Comparison of ENCODE assay signal across 31 mouse cellular contexts in genomic region chr10:93542356-93542755, GRCm38 (mm10). TPM values are rescaled to one million over a fixed set of nuclear protein-coding genes. Genes with fewer than 3 reads are reported as not detected.
A peak's percentile ranks its signal among the peaks of the same experiment; 100 is the strongest.
DNase-seq lines count a peak whose midpoint lies in the region; ATAC-seq and TF ChIP-seq lines count a peak whose summit lies in the region.
"Had no signal": no experiment of that assay in that cellular context is flagged by ENCODE, and none has a peak within 500 bp of the region (broad histone marks: within the 10 kb centered on the region; RNA-seq: fewer than 3 reads in every experiment).

No protein-coding gene starts in this region.

- WGBS in midbrain, embryonic 14.5 days: 14% methylated on average over 4 of the region's 4 CpGs
- 13% methylated on average over 4 of the region's 4 CpGs for WGBS in midbrain, embryonic 13.5 days
- WGBS in forebrain, embryonic 12.5 days: 33% methylated on average over 4 of the region's 4 CpGs

- H3K27me3 ChIP-seq in midbrain, embryonic 14.5 days (ENCODE audit: control insufficient read depth, insufficient read depth, low read length): peaks cover 3% of the 10 kb centered on the region; the same call in 1 of the 2 replicates
- peaks cover 11% of the 10 kb centered on the region for H3K27me3 ChIP-seq in midbrain, embryonic 13.5 days
- H3K27me3 ChIP-seq in forebrain, embryonic 12.5 days: peaks cover 10% of the 10 kb centered on the region; the same call in 1 of the 2 replicates
- H3K27me3 ChIP-seq: lung, embryonic 15.5 days had no signal

- peak; percentile 9 for DNase-seq in midbrain, embryonic 14.5 days
- peak; percentile 17 for DNase-seq in thymus, postnatal 4 days
- no peak for DNase-seq in thymus, postnatal 10 days (ENCODE audit: low spot score in 2 of 2)
- no peak for DNase-seq in ES-E14 (ENCODE audit: low read depth, low spot score)
- peak; percentile 55 for DNase-seq in naive thymus-derived CD4-positive, alpha-beta T cell, adult 2 months (ENCODE audit: low read depth)
- DNase-seq: adrenal gland, postnatal 25 days; cerebellum, adult 18-20 months; cerebellum, postnatal 10 days; forebrain, postnatal 0 days; gastrocnemius, postnatal 10 days; heart, postnatal 4 days; kidney, adult 9 months; kidney, postnatal 10 days; liver; right cerebral cortex, postnatal 25 days; spleen, adult 18-20 months had no signal

- H3K4me2 ChIP-seq in midbrain, embryonic 14.5 days (ENCODE audit: low read length): no peak overlapping the region
- no peak overlapping the region for H3K4me2 ChIP-seq in midbrain, embryonic 13.5 days (replicated peaks)
- no peak overlapping the region for H3K4me2 ChIP-seq in forebrain, embryonic 12.5 days
- H3K4me2 ChIP-seq: embryonic facial prominence, embryonic 13.5 days; heart, embryonic 15.5 days; hindbrain, embryonic 13.5 days; lung, embryonic 15.5 days; midbrain, embryonic 11.5 days had no signal

- no peaks in the 10 kb centered on the region for H3K36me3 ChIP-seq in midbrain, embryonic 14.5 days (ENCODE audit: control insufficient read depth, insufficient read depth, low read length)
- no peaks in the 10 kb centered on the region for H3K36me3 ChIP-seq in midbrain, embryonic 13.5 days
- H3K36me3 ChIP-seq in ES-E14 (ENCODE audit: control insufficient read depth, insufficient read depth, low read length, poor library complexity, severe bottlenecking): no peaks in the 10 kb centered on the region
- H3K36me3 ChIP-seq in forebrain, embryonic 12.5 days (replicated peaks): no peaks in the 10 kb centered on the region
- H3K36me3 ChIP-seq: embryonic facial prominence, embryonic 13.5 days; heart, embryonic 15.5 days; hindbrain, embryonic 13.5 days; lung, embryonic 15.5 days had no signal

- no peak for ATAC-seq in midbrain, embryonic 14.5 days (ENCODE audit: low FRiP score, low TSS enrichment)
- ATAC-seq in midbrain, embryonic 13.5 days: no peak
- no peak for ATAC-seq in forebrain, embryonic 12.5 days (ENCODE audit: low FRiP score)
- no peak for ATAC-seq in megakaryocyte-erythroid progenitor cell, adult 5-6 weeks (replicated peaks; ENCODE audit: low FRiP score, low TSS enrichment, poor library complexity, severe bottlenecking)
- ATAC-seq: forebrain, postnatal 0 days; intestine, postnatal 0 days had no signal

- in situ Hi-C loops in ES-E14 (cut with MboI; ENCODE audit: low sequenced_read_pairs in 2 of 2, unreplicated experiment in 2 of 2): no loop called here

- no peaks in the 10 kb centered on the region for H3K9me3 ChIP-seq in midbrain, embryonic 14.5 days (ENCODE audit: control insufficient read depth, low read length)
- H3K9me3 ChIP-seq in midbrain, embryonic 13.5 days: no peaks in the 10 kb centered on the region
- no peaks in the 10 kb centered on the region for H3K9me3 ChIP-seq in ES-E14 (ENCODE audit: control insufficient read depth, insufficient read depth, low read depth, low read length)
- no peaks in the 10 kb centered on the region for H3K9me3 ChIP-seq in forebrain, embryonic 12.5 days
- H3K9me3 ChIP-seq: embryonic facial prominence, embryonic 13.5 days; heart, embryonic 15.5 days; hindbrain, embryonic 13.5 days; lung, embryonic 15.5 days had no signal

- H3K27ac ChIP-seq in midbrain, embryonic 14.5 days (replicated peaks; ENCODE audit: low read depth, low read length): no peak overlapping the region
- H3K27ac ChIP-seq in midbrain, embryonic 13.5 days: no peak overlapping the region
- H3K27ac ChIP-seq in ES-E14 (ENCODE audit: insufficient read depth, low read depth, low read length, poor library complexity, severe bottlenecking): no peak overlapping the region; the same call in 1 of the 2 replicates
- no peak overlapping the region for H3K27ac ChIP-seq in forebrain, embryonic 12.5 days
- H3K27ac ChIP-seq: embryonic facial prominence, embryonic 13.5 days; heart, embryonic 15.5 days; hindbrain, embryonic 13.5 days; lung, embryonic 15.5 days; stomach, postnatal 0 days had no signal

- no peak overlapping the region for H3K9ac ChIP-seq in midbrain, embryonic 14.5 days (replicated peaks; ENCODE audit: low read length)
- H3K9ac ChIP-seq in midbrain, embryonic 13.5 days (replicated peaks): no peak overlapping the region
- no peak overlapping the region for H3K9ac ChIP-seq in ES-E14 (ENCODE audit: insufficient read depth, low read depth, low read length, poor library complexity, severe bottlenecking)
- no peak overlapping the region for H3K9ac ChIP-seq in forebrain, embryonic 12.5 days
- H3K9ac ChIP-seq: embryonic facial prominence, embryonic 13.5 days; forebrain, postnatal 0 days; heart, embryonic 15.5 days; hindbrain, embryonic 13.5 days; lung, embryonic 15.5 days had no signal

- 0 out of 2 replicates have a peak, but pooled peaks cover 6% of the 10 kb centered on the region for H3K4me1 ChIP-seq in midbrain, embryonic 14.5 days (ENCODE audit: control insufficient read depth, insufficient read depth, low read length)
- peaks cover 20% of the 10 kb centered on the region for H3K4me1 ChIP-seq in midbrain, embryonic 13.5 days (replicated peaks)
- H3K4me1 ChIP-seq in ES-E14 (ENCODE audit: control insufficient read depth in 2 of 2, insufficient read depth in 2 of 2, low read length in 2 of 2, poor library complexity in 1 of 2): peaks cover 0 to 19% of the 10 kb centered on the region in 2 experiments; a peak in 2 of 4 replicates
- peaks cover 15% of the 10 kb centered on the region for H3K4me1 ChIP-seq in forebrain, embryonic 12.5 days

- H3K4me3 ChIP-seq in midbrain, embryonic 14.5 days (replicated peaks; ENCODE audit: low read depth, low read length): no peak overlapping the region
- H3K4me3 ChIP-seq in midbrain, embryonic 13.5 days (replicated peaks): no peak overlapping the region
- no peak overlapping the region for H3K4me3 ChIP-seq in ES-E14 (ENCODE audit: insufficient read depth in 1 of 2, low read depth in 1 of 2, low read length in 2 of 2, poor library complexity in 1 of 2, severe bottlenecking in 1 of 2)
- no peak overlapping the region for H3K4me3 ChIP-seq in forebrain, embryonic 12.5 days (replicated peaks)
- H3K4me3 ChIP-seq: embryonic facial prominence, embryonic 13.5 days; heart, embryonic 15.5 days; hindbrain, embryonic 13.5 days; lung, embryonic 15.5 days had no signal

TF ChIP-seq in ES-E14, 5 proteins besides CTCF, POLR2A, EP300 and RAD21:
- TF ChIP-seq CHD2 (IDR thresholded peaks at IDR 0.05; ENCODE audit: low read depth, low read length) (no peak), MAFK (IDR thresholded peaks at IDR 0.05; ENCODE audit: insufficient read depth, low read depth, low read length) (no peak), ZNF384 (IDR thresholded peaks at IDR 0.05; ENCODE audit: low read depth, low read length) (peak; percentile 39; the same call in 1 of the 2 replicates), HCFC1 (IDR thresholded peaks at IDR 0.05; ENCODE audit: borderline replicate concordance, insufficient read depth, low read length) (no peak), ZC3H11A (IDR thresholded peaks at IDR 0.05; ENCODE audit: borderline replicate concordance, low read depth, low read length) (no peak)

RNA-seq across cellular contexts. Expression of gene Ccdc38, which starts 1.9 kb away (rescaled TPM):
- 0.34 and 0.53 TPM in 2 replicates for polyA plus RNA-seq in midbrain, embryonic 14.5 days (2014; fragmentation: Nextera tagmentation; extraction: Ambion mirVana)
- polyA plus RNA-seq in midbrain, embryonic 13.5 days (2015; fragmentation: Nextera tagmentation; extraction: Ambion mirVana): 0.46 and 0.57 TPM in 2 replicates
- total RNA-seq in ES-E14 (2012; rRNA removed): 0.85 and 2.6 TPM in 2 replicates
- 0.56 and 0.72 TPM in 2 replicates for polyA plus RNA-seq in forebrain, embryonic 12.5 days (2016; fragmentation: Nextera tagmentation; extraction: Ambion mirVana)
- not detected in 2 replicates for total RNA-seq in megakaryocyte-erythroid progenitor cell, adult 5-6 weeks (2014; fragmentation: Nextera tagmentation)
- total RNA-seq in megakaryocyte-erythroid progenitor cell, adult 5-6 weeks (2017): not detected in 2 replicates
- total RNA-seq: adrenal gland, postnatal 25 days; forebrain, postnatal 0 days; heart, postnatal 4 days; left cerebral cortex, adult 18-20 months had no signal
- polyA plus RNA-seq: large intestine, adult 2 months had no signal

RNA-seq across cellular contexts. Expression of gene Amdhd1, which starts 2.5 kb away (rescaled TPM):
- polyA plus RNA-seq in midbrain, embryonic 14.5 days (2014; fragmentation: Nextera tagmentation; extraction: Ambion mirVana): not detected in 2 replicates
- 0.15 TPM in 2 replicates for polyA plus RNA-seq in midbrain, embryonic 13.5 days (2015; fragmentation: Nextera tagmentation; extraction: Ambion mirVana)
- 0.16 and 0.40 TPM in 2 replicates for total RNA-seq in ES-E14 (2012; rRNA removed)
- polyA plus RNA-seq in forebrain, embryonic 12.5 days (2016; fragmentation: Nextera tagmentation; extraction: Ambion mirVana): 0.08 and 0.21 TPM in 2 replicates
- not detected in 2 replicates for total RNA-seq in megakaryocyte-erythroid progenitor cell, adult 5-6 weeks (2014; fragmentation: Nextera tagmentation)
- total RNA-seq in megakaryocyte-erythroid progenitor cell, adult 5-6 weeks (2017): not detected in 2 replicates
- total RNA-seq: adrenal gland, postnatal 25 days; common myeloid progenitor, adult 5-6 weeks had no signal
- polyA plus RNA-seq: intestine, postnatal 0 days; neural tube, embryonic 14.5 days had no signal

RNA-seq across cellular contexts. Expression of gene Snrpf, which starts 47.1 kb away (rescaled TPM):
- polyA plus RNA-seq in midbrain, embryonic 14.5 days (2014; fragmentation: Nextera tagmentation; extraction: Ambion mirVana): 75.9 and 87.0 TPM in 2 replicates
- polyA plus RNA-seq in midbrain, embryonic 13.5 days (2015; fragmentation: Nextera tagmentation; extraction: Ambion mirVana): 95.8 and 101 TPM in 2 replicates
- 77.7 and 103 TPM in 2 replicates for total RNA-seq in ES-E14 (2012; rRNA removed)
- 155 and 156 TPM in 2 replicates for polyA plus RNA-seq in forebrain, embryonic 12.5 days (2016; fragmentation: Nextera tagmentation; extraction: Ambion mirVana)
- total RNA-seq in megakaryocyte-erythroid progenitor cell, adult 5-6 weeks (2014; fragmentation: Nextera tagmentation): 264 and 276 TPM in 2 replicates
- 328 and 443 TPM in 2 replicates for total RNA-seq in megakaryocyte-erythroid progenitor cell, adult 5-6 weeks (2017)

RNA-seq across cellular contexts. Expression of gene Hal, which starts 53.8 kb away (rescaled TPM):
- 0.27 TPM in 1 of 2 replicates, not detected in the other for polyA plus RNA-seq in midbrain, embryonic 14.5 days (2014; fragmentation: Nextera tagmentation; extraction: Ambion mirVana)
- polyA plus RNA-seq in midbrain, embryonic 13.5 days (2015; fragmentation: Nextera tagmentation; extraction: Ambion mirVana): 0.08 TPM in 1 of 2 replicates, not detected in the other
- 2.2 and 5.7 TPM in 2 replicates for total RNA-seq in ES-E14 (2012; rRNA removed)
- 0.08 TPM in 1 of 2 replicates, not detected in the other for polyA plus RNA-seq in forebrain, embryonic 12.5 days (2016; fragmentation: Nextera tagmentation; extraction: Ambion mirVana)
- total RNA-seq in megakaryocyte-erythroid progenitor cell, adult 5-6 weeks (2014; fragmentation: Nextera tagmentation): not detected in 2 replicates
- total RNA-seq in megakaryocyte-erythroid progenitor cell, adult 5-6 weeks (2017): not detected in 2 replicates
- total RNA-seq: left cerebral cortex, adult 18-20 months had no signal
- polyA plus RNA-seq: forebrain, embryonic 11.5 days; hindbrain, embryonic 13.5 days; lung, embryonic 15.5 days; midbrain, embryonic 11.5 days had no signal

Comparison
In these comparisons a context has a peak if more than half of its experiments do, and no peak if none do; other contexts are left out.
1. DNase-seq: peak in midbrain, embryonic 14.5 days (single experiment), thymus, postnatal 4 days (single experiment) and naive thymus-derived CD4-positive, alpha-beta T cell, adult 2 months (single experiment); none in thymus, postnatal 10 days (0 of 2) and ES-E14 (single experiment).